Mouse (Mus musculus): ENCODE measurements around the gene Nxph1.

GRCm38 (mm10) chr6:8958081-8958919 is 10.1 kb downstream of the Nxph1 start:
- no peak for TF ChIP-seq TAL1 (conservative IDR thresholded peaks at IDR 0.05; ENCODE audit: low read depth, low read length)
- no peak for TF ChIP-seq POLR2AphosphoS5 (IDR thresholded peaks at IDR 0.05; ENCODE audit: insufficient replicate concordance, low read depth, low read length)
- TF ChIP-seq GATA1 (IDR thresholded peaks at IDR 0.05; ENCODE audit: borderline replicate concordance, low read length) = no peak
- TF ChIP-seq CTCF (IDR thresholded peaks at IDR 0.05; ENCODE audit: low read depth, low read length) = no peak

Data from G1E (cell line).